Mouse (Mus musculus) midbrain, embryonic 13.5 days (tissue): ENCODE measurements around the gene Slamf8. TPM values are rescaled to one million over a fixed set of nuclear protein-coding genes. Genes with fewer than 3 reads are reported as not detected.

ENCODE experiments used
- ATAC-seq: fragments of 200-750 bp; cut with Nextera tagmentation; 2 replicates; pipeline ENCODE4 v1.8.0; 2017; ENCODE audit warnings: mild to moderate bottlenecking, moderate TSS enrichment, moderate library complexity
- H3K27ac ChIP-seq: fragments of 300-500 bp; sonication (generic); 2 replicates; pipeline ENCODE4 v1.5.1; 2015; ENCODE audit warnings: inconsistent platforms, mild to moderate bottlenecking, moderate library complexity
- H3K27me3 ChIP-seq: fragments of 300-500 bp; sonication (generic); 2 replicates; pipeline ENCODE4 v1.6.1; 2015; ENCODE audit warnings: mild to moderate bottlenecking, inconsistent platforms
- H3K36me3 ChIP-seq: fragments of 300-500 bp; sonication (generic); 2 replicates; pipeline ENCODE4 v1.6.1; 2015; ENCODE audit warnings: mild to moderate bottlenecking, inconsistent platforms
- H3K4me1 ChIP-seq: fragments of 300-500 bp; sonication (generic); replicated peaks from 2 replicates; pipeline ENCODE4 v1.6.1; 2015; ENCODE audit warnings: inconsistent platforms
- H3K4me2 ChIP-seq: fragments of 300-500 bp; sonication (generic); replicated peaks from 2 replicates; pipeline ENCODE4 v1.6.1; 2015; ENCODE audit warnings: moderate library complexity, mild to moderate bottlenecking, inconsistent platforms
- H3K4me3 ChIP-seq: fragments of 300-500 bp; sonication (generic); replicated peaks from 2 replicates; pipeline ENCODE4 v1.5.1; 2015; ENCODE audit warnings: mild to moderate bottlenecking, inconsistent platforms
- H3K9ac ChIP-seq: fragments of 300-500 bp; sonication (generic); replicated peaks from 2 replicates; pipeline ENCODE4 v1.6.1; 2015; ENCODE audit warnings: mild to moderate bottlenecking, inconsistent platforms
- H3K9me3 ChIP-seq: fragments of 300-500 bp; sonication (generic); 2 replicates; pipeline ENCODE4 v1.6.1; 2016; ENCODE audit warnings: mild to moderate bottlenecking, inconsistent platforms
- WGBS: fragments of 180-500 bp; shearing (Covaris S2); methylation state at CpG from one replicate; pipeline ENCODE4 v1.1.7; 2015; 5-methylcytosine and 5-hydroxymethylcytosine counted together
- polyA plus RNA-seq: library from polyadenylated mRNA; unstranded; fragments of >200 nt; fragmentation: Nextera tagmentation; extraction: Ambion mirVana; gene quantifications from 2 replicates; pipeline ENCODE4 v1.2.1, GENCODE M21; 2015

Slamf8 gene
- polyA plus RNA-seq, 1 experiment from 2014 or later = not detected

DNA sequence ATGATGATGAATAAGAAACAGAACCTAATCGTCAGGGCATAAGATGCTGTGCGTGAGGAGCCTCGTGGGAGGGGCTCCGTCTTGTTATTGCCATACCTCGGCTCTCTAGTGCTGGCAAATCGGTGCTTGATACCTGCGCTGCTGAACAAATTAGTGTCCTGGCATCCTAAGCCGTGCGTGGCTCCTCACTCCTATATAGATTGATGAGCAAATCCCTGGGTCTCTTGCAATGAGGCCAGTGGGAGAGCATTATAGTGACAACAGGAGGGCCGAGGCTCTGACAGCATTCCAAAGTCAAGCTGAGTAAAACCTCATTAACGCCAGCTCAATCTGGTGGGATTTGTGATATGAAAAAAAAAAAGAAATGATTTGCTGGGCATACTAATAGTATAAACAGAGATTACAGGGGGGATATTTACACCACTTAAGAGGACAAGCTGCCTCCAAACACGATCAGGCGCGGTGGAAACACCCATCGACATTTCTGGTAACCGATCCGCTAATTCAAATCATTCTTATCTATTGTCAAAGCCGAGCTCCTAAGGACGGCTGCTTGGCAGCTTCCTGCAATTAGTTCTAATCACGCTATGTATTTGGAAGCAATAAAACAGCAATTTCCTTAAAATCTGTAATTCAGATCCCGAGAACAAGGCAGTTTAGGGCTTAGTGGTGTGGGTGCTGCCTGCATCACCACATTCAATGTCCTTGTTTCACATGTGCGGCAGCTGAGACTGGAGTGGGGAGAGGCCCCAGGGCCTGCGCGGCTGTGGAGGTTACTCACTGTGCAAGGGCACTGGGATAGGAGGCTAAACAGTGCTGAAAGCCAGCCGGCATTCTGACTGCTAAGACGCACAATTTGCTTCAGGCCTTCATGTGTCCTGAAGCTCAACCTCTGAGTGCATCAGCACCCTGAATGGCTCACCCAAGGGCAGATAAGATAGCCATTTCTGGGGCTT is 4.5 kb downstream of the Slamf8 start:
- H3K27ac ChIP-seq = peak overlapping the region; percentile 66
- 0 out of 2 replicates have a peak overlapping the region, but pooled peaks have one; percentile 37 for H3K9ac ChIP-seq
- no peak overlapping the region for H3K4me3 ChIP-seq
- no peaks in the 10 kb centered on the region for H3K9me3 ChIP-seq
- ATAC-seq = peak; percentile 79
- peaks cover 20% of the 10 kb centered on the region for H3K27me3 ChIP-seq
- 15% methylated on average over 26 of the region's 26 CpGs for WGBS
- peak overlapping the region; percentile 37 for H3K4me2 ChIP-seq
- H3K36me3 ChIP-seq = no peaks in the 10 kb centered on the region
- peaks cover 16% of the 10 kb centered on the region for H3K4me1 ChIP-seq

- H3K4me1 ChIP-seq = peaks cover 16% of the 10 kb centered on the region
- WGBS = 45% methylated on average over 4 of the region's 4 CpGs
- no peak overlapping the region for H3K9ac ChIP-seq
- no peak overlapping the region for H3K4me2 ChIP-seq
- no peak overlapping the region for H3K4me3 ChIP-seq
- 0 out of 2 replicates have a peak, but pooled peaks have one; percentile 31 for ATAC-seq
- H3K36me3 ChIP-seq = no peaks in the 10 kb centered on the region
- H3K27ac ChIP-seq = no peak overlapping the region
- no peaks in the 10 kb centered on the region for H3K9me3 ChIP-seq
- peaks cover 20% of the 10 kb centered on the region for H3K27me3 ChIP-seq
Measured at GRCm38 (mm10) chr1:172585026-172585425, 5.3 kb downstream of the Slamf8 start.

DNA sequence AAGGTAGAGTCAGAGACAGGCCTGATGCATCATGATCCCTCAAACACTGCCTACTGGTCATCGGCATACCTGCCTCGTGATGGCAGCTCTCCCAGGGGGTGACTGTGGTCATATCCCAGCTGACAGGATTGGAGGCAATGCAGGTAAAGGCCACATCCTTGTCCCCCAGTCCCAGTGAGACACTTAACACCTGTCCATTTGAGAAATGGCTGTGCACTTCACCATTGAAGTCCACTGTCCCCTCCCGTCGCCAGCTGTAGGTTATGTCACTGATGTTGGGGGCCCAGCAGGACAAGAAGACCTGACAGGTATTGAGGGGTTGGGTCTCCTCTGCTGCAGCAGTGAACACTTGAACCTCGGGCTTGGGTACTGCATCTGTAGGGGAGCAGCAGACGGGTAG is 6.1 kb downstream of the Slamf8 start:
- WGBS = 88% methylated on average over 6 of the region's 6 CpGs
- no peaks in the 10 kb centered on the region for H3K36me3 ChIP-seq
- H3K9ac ChIP-seq = no peak overlapping the region
- no peak overlapping the region for H3K27ac ChIP-seq
- H3K27me3 ChIP-seq = peaks cover 20% of the 10 kb centered on the region
- no peak for ATAC-seq
- H3K4me1 ChIP-seq = peaks cover 16% of the 10 kb centered on the region
- no peak overlapping the region for H3K4me2 ChIP-seq
- no peaks in the 10 kb centered on the region for H3K9me3 ChIP-seq
- no peak overlapping the region for H3K4me3 ChIP-seq

DNA sequence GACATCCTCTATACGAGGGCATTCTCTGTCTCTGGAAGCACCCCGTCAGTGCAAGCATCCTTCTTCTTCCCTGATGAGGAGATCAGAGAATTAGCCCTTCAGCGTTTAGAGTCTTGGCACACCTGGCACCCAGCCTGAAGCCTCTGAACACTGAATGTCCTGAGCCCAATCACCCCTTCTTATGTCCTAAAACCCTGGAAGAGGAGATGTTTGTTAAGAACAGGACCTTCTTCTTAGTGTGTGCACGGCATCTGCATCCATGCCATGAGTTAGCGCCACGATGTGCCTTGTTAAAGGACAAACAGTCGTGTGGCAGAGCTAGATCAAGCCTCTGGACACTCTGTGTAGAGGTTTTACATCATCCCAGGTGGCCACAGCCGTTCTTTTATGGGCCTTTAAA is 7.9 kb downstream of the Slamf8 start:
- Histone ChIP-seq H3K4me3 (no peak overlapping the region), H3K4me1 (peaks cover 16% of the 10 kb centered on the region)
- WGBS = 87% methylated on average over 8 of the region's 8 CpGs

DNA sequence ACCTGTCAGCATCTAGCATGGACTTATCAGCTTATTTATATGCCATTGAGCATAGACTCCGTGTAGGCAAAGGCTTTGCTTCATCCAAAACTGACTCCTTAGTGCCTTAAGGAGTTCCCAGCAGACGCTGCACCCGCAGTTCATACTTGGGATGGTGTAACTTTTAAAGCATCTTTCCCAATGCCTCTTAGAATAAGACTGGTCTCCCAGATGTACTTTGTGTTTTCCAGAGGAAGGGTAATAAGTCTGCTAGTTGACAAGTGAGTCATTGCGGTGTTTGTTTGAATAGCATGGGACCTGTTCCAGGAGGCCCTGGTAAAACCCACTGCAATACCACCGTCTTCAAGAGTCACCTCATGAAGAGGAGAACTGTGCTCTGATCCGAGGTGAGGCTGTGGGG is 10.3 kb downstream of the Slamf8 start:
- no peak overlapping the region for H3K4me2 ChIP-seq
- no peak overlapping the region for H3K9ac ChIP-seq
- ATAC-seq = no peak
- WGBS = 83% methylated on average over 6 of the region's 6 CpGs
- no peak overlapping the region for H3K4me3 ChIP-seq
- no peaks in the 10 kb centered on the region for H3K36me3 ChIP-seq
- H3K27ac ChIP-seq = no peak overlapping the region
- H3K9me3 ChIP-seq = no peaks in the 10 kb centered on the region
- peaks cover 15% of the 10 kb centered on the region for H3K27me3 ChIP-seq
- H3K4me1 ChIP-seq = 0 out of 2 replicates have a peak, but pooled peaks cover 2% of the 10 kb centered on the region

More for the DNA sequence above, 7.9 kb downstream of the Slamf8 start:
- Histone ChIP-seq H3K9ac (no peak overlapping the region), H3K4me2 (no peak overlapping the region), H3K9me3 (no peaks in the 10 kb centered on the region), H3K27me3 (peaks cover 20% of the 10 kb centered on the region), H3K36me3 (no peaks in the 10 kb centered on the region), H3K27ac (no peak overlapping the region)
- no peak for ATAC-seq

DNA sequence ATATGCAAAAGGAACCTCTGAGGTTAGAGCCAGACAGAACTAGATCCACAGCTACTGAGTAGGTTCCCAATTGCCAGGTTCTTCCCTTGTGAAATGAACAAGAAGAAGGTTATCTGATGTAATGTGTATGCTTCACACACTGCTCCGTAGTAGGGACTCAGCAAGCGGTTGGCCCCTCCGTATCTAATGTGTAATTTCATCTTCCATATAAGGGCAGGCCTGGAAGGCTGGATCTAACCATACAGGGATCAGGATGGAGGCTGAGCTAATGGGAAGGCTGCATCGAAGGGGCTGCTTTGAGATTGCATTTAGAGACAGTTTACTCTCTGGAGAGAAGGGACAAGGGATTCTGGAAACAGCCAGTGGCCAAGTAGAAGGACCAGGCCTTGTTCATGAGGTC is 22.6 kb downstream of the Slamf8 start:
- WGBS = 75% methylated on average over 4 of the region's 4 CpGs
- Histone ChIP-seq H3K27me3 (peaks cover 24% of the 10 kb centered on the region), H3K9me3 (no peaks in the 10 kb centered on the region), H3K4me3 (no peak overlapping the region), H3K9ac (no peak overlapping the region), H3K36me3 (no peaks in the 10 kb centered on the region), H3K4me1 (peaks cover 6% of the 10 kb centered on the region; the same call in 1 of the 2 replicates), H3K4me2 (no peak overlapping the region), H3K27ac (no peak overlapping the region)
- no peak for ATAC-seq

- Histone ChIP-seq H3K9ac (no peak overlapping the region), H3K4me2 (no peak overlapping the region), H3K4me3 (no peak overlapping the region), H3K36me3 (no peaks in the 10 kb centered on the region), H3K4me1 (peaks cover 18% of the 10 kb centered on the region), H3K27ac (no peak overlapping the region), H3K9me3 (no peaks in the 10 kb centered on the region), H3K27me3 (peaks cover 38% of the 10 kb centered on the region)
- WGBS = 73% methylated on average over 3 of the region's 3 CpGs
- ATAC-seq = no peak
Measured at GRCm38 (mm10) chr1:172566131-172566530, 24.2 kb downstream of the Slamf8 start.

GRCm38 (mm10) chr1:172563465-172563828 is 26.9 kb downstream of the Slamf8 start:
- peak overlapping the region; percentile 95 for H3K4me2 ChIP-seq
- no peaks in the 10 kb centered on the region for H3K9me3 ChIP-seq
- no peaks in the 10 kb centered on the region for H3K36me3 ChIP-seq
- H3K4me1 ChIP-seq = peaks cover 18% of the 10 kb centered on the region
- WGBS = 2% methylated on average over 10 of the region's 10 CpGs
- no peak overlapping the region for H3K27ac ChIP-seq
- peak overlapping the region; percentile 73 for H3K4me3 ChIP-seq
- ATAC-seq = no peak
- peak overlapping the region; percentile 74 for H3K9ac ChIP-seq
- peaks cover 56% of the 10 kb centered on the region for H3K27me3 ChIP-seq

DNA sequence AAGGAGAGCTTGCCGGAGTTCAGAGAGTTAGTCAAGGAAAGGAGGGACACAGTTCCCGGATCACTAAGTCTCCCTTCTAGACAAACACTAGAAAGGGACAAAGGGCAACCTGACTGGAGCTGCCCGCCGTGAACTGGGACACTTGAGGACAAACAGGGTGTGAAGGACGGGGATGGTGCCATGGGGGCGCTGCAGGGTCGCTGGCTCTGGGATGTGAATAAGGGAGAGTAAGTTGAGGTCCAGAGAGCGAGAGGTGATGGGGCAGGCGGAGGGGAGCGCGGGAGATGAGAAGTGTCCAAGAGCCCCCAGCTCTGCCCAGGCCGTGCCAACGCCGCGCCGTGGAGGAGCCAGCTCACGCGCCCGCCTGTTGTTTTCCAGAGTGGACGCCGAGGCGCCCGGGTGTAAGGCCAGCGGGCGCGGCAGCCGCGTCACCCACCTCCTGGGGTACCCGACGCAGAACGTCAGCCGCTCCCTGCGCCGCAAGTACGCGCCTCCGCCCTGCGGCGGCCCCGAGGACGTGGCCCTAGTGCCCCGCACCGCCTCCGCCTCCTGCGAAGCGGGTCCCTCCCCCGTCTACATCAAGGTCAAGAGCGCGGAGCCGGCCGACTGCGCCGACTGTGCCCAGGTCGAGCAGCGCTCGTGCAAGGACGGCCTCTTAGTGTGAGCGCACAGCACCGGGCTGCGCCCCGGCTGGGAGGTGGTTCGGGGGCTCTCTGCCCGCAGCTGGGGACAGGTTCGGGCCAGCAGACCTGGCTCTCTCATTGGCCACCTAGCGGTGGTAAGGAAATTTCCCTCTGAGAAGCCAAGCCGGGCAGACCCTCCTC is 27.5 kb downstream of the Slamf8 start:
- Histone ChIP-seq H3K27me3 (peaks cover 56% of the 10 kb centered on the region), H3K27ac (no peak overlapping the region; the same call in 1 of the 2 replicates)

DNA sequence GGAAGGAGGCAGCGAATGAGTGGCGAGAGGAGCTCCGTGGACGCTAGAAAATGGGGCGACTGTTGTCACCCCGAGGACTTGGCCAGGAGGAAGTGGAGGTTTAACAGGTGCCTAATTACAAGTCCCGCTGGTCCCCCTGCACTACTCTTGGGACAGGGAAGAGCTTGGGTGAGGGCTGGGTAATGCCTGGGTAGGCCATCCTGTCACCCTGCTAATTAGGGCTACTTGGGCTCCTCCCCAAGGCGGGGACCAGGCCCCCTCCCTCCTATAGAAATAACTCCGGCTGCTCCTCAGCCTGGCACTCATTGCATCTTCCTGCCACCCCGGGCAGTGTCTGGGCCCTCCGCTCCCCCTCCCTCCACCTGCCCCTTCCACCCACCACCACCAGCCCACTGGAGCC is 34.7 kb downstream of the Slamf8 start, which contains the start of gene Vsig8:
Gene Vsig8, plus strand, starts transcription at position 301 of the 400 bp plus-strand sequence.
- no peak for ATAC-seq
- H3K4me1 ChIP-seq = peaks cover 18% of the 10 kb centered on the region
- H3K9me3 ChIP-seq = no peaks in the 10 kb centered on the region
- peaks cover 23% of the 10 kb centered on the region for H3K27me3 ChIP-seq
- 80% methylated on average over 11 of the region's 11 CpGs for WGBS
- no peak within 1 kb of the TSS for H3K4me2 ChIP-seq
- H3K9ac ChIP-seq = no peak within 1 kb of the TSS
- H3K36me3 ChIP-seq = no peaks in the 10 kb centered on the region
- no peak within 1 kb of the TSS for H3K27ac ChIP-seq
- no peak within 1 kb of the TSS for H3K4me3 ChIP-seq

More for the DNA sequence above, 27.5 kb downstream of the Slamf8 start:
- H3K36me3 ChIP-seq = no peaks in the 10 kb centered on the region
- H3K9ac ChIP-seq = peak overlapping the region; percentile 74
- H3K9me3 ChIP-seq = no peaks in the 10 kb centered on the region
- ATAC-seq = peak; percentile 93
- peak overlapping the region; percentile 73 for H3K4me3 ChIP-seq
- under 1% methylated on average over 65 of the region's 66 CpGs for WGBS
- H3K4me2 ChIP-seq = peak overlapping the region; percentile 95
- peaks cover 18% of the 10 kb centered on the region for H3K4me1 ChIP-seq

DNA sequence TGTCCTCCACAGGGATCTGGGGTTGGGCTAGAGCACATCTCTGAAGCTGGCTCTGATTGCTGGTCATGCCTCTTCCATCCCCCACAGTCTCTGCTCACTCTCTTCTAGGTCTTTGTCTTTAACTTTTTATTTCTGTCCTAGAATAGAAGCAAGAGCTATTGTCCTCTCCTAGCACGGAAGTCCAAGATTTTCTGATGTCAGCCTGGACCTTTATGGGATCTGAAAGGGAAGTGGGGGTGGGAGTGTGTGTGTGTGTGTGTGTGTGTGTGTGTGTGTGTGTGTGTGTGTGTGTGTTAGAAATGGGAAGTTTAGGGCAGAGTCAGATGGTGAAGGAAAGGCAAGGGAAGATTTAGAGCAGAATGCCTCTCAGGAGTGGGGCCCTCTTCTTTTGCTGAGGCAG is 37.7 kb downstream of the Slamf8 start:
- ATAC-seq = no peak
- Histone ChIP-seq H3K9me3 (no peaks in the 10 kb centered on the region), H3K9ac (no peak overlapping the region), H3K4me1 (peaks cover 32% of the 10 kb centered on the region), H3K36me3 (no peaks in the 10 kb centered on the region), H3K27ac (no peak overlapping the region), H3K4me2 (no peak overlapping the region), H3K4me3 (no peak overlapping the region), H3K27me3 (peaks cover 14% of the 10 kb centered on the region)
- 55% methylated on average over 1 of the region's 1 CpGs for WGBS

DNA sequence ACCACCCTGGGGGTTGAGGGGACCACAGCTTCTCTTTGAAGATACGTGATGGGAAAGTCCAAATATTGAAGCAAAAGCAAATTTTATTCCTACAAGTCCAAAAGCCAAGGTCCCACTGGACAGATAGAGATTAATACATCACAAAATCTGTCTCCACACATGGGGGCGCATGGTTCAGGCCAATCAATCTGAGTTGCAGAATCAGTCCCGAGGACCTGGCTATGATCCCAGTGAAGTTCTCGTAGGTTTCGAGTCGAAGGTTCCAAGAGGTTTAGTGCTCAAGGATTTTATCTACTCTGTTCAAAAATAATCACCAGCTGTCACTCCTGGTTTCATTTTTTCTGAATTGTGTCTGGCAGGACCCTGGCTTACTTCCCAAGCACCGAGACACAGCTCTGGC is 39.4 kb downstream of the Slamf8 start:
- no peaks in the 10 kb centered on the region for H3K36me3 ChIP-seq
- WGBS = 44% methylated on average over 7 of the region's 7 CpGs
- no peaks in the 10 kb centered on the region for H3K9me3 ChIP-seq
- H3K4me3 ChIP-seq = peak overlapping the region; percentile 44; the same call in 1 of the 2 replicates
- peak overlapping the region; percentile 66 for H3K4me2 ChIP-seq
- ATAC-seq = no peak
- H3K9ac ChIP-seq = peak overlapping the region; percentile 60
- peaks cover 32% of the 10 kb centered on the region for H3K4me1 ChIP-seq
- no peak overlapping the region for H3K27ac ChIP-seq
- peaks cover 14% of the 10 kb centered on the region for H3K27me3 ChIP-seq
